Mouse (Mus musculus) ES-E14 (cell line): ENCODE results near the gene Kalrn. TPM values are rescaled to one million over a fixed set of nuclear protein-coding genes. Genes with fewer than 3 reads are reported as not detected.

Experiments
- DNase-seq: peaks from one replicate; pipeline ENCODE4 v3.0.0-alpha.2; 2013; ENCODE audit warnings: low read depth, low spot score
- H3K27ac ChIP-seq: 2 replicates; pipeline ENCODE4 v1.5.1; 2012; ENCODE audit warnings: low read depth, mild to moderate bottlenecking, low read length, moderate library complexity, mixed read lengths; ENCODE audit not compliant: poor library complexity, insufficient read depth, severe bottlenecking
- H3K36me3 ChIP-seq: 2 replicates; pipeline ENCODE4 v1.6.1; 2012; ENCODE audit warnings: mild to moderate bottlenecking, low read length, moderate library complexity, mixed read lengths; ENCODE audit not compliant: control insufficient read depth, poor library complexity, insufficient read depth, severe bottlenecking
- H3K4me1 ChIP-seq, 2 experiments: fragments of 150-350 bp in 1 of 2; sonication (generic) in 1 of 2; 2 replicates each; pipeline ENCODE4 v1.6.1; 2012; ENCODE audit warnings: low read length in 2 of 2, mild to moderate bottlenecking in 1 of 2, mixed read lengths in 1 of 2; ENCODE audit not compliant: control insufficient read depth in 2 of 2, insufficient read depth in 2 of 2, poor library complexity in 1 of 2
- H3K4me3 ChIP-seq, 2 experiments: fragments of 150-350 bp in 1 of 2; sonication (generic) in 1 of 2; 2 replicates each; pipeline ENCODE4 v1.5.1; 2012; ENCODE audit warnings: low read length in 2 of 2, low read depth in 1 of 2, mild to moderate bottlenecking in 1 of 2, mixed read lengths in 1 of 2; ENCODE audit not compliant: insufficient read depth in 1 of 2, poor library complexity in 1 of 2, severe bottlenecking in 1 of 2
- H3K9ac ChIP-seq: 2 replicates; pipeline ENCODE4 v1.6.1; 2012; ENCODE audit warnings: low read depth, mild to moderate bottlenecking, low read length, mixed read lengths; ENCODE audit not compliant: poor library complexity, insufficient read depth, severe bottlenecking
- H3K9me3 ChIP-seq: fragments of 150-350 bp; sonication (generic); 2 replicates; pipeline ENCODE4 v1.6.1; 2012; ENCODE audit warnings: low read depth, mild to moderate bottlenecking, low read length; ENCODE audit not compliant: control insufficient read depth, insufficient read depth
- CHD2 ChIP-seq: IDR thresholded peaks from 2 replicates; pipeline ENCODE4 v1.6.1; 2014; ENCODE audit warnings: mild to moderate bottlenecking, low read depth, low read length, inconsistent platforms
- HCFC1 ChIP-seq: IDR thresholded peaks from 2 replicates; pipeline ENCODE4 v1.6.1; 2012; ENCODE audit warnings: low read length, inconsistent platforms, borderline replicate concordance; ENCODE audit not compliant: insufficient read depth
- MAFK ChIP-seq: IDR thresholded peaks from 2 replicates; pipeline ENCODE4 v1.6.1; 2014; ENCODE audit warnings: mild to moderate bottlenecking, low read depth, low read length, inconsistent platforms; ENCODE audit not compliant: insufficient read depth
- ZC3H11A ChIP-seq: IDR thresholded peaks from 2 replicates; pipeline ENCODE4 v1.6.1; 2012; ENCODE audit warnings: low read depth, mild to moderate bottlenecking, inconsistent platforms, low read length, borderline replicate concordance
- ZNF384 ChIP-seq: IDR thresholded peaks from 2 replicates; pipeline ENCODE4 v1.6.1; 2012; ENCODE audit warnings: low read depth, low read length, inconsistent platforms
- in situ Hi-C, 2 experiments: fragments of 600-800 bp; cut with MboI; formaldehyde crosslinking; loops; one replicate each; pipeline ENCODE4 v1.15.1; 2025; ENCODE audit warnings: low sequenced_read_pairs in 2 of 2, inconsistent platforms in 1 of 2; ENCODE audit not compliant: unreplicated experiment in 2 of 2
- total RNA-seq: library from RNA; depleted of rRNA; stranded (reverse); fragments of 300-350 nt; gene quantifications from 2 replicates; pipeline ENCODE4 v1.2.3, GENCODE M21; 2012

Kalrn gene
- total RNA-seq, 1 experiment = 15.7 TPM

- Histone ChIP-seq H3K4me1 (no peaks in the 10 kb centered on the region), H3K27ac (no peak overlapping the region), H3K9ac (no peak overlapping the region), H3K9me3 (no peaks in the 10 kb centered on the region), H3K36me3 (no peaks in the 10 kb centered on the region), H3K4me3 (no peak overlapping the region)
- TF ChIP-seq CHD2 = no peak
- TF ChIP-seq ZNF384 = no peak
- no peak for TF ChIP-seq ZC3H11A
- TF ChIP-seq HCFC1 = no peak
- no peak for TF ChIP-seq MAFK
- DNase-seq = no peak
- in situ Hi-C loops = no loop called here
Observed at GRCm38 (mm10) chr16:34405094-34405493, 168.2 kb downstream of the Kalrn start.

GRCm38 (mm10) chr16:34401216-34401615 lies 172.1 kb downstream of the Kalrn start:
- no peak for DNase-seq
- no peaks in the 10 kb centered on the region for H3K36me3 ChIP-seq
- H3K9me3 ChIP-seq = no peaks in the 10 kb centered on the region
- in situ Hi-C loops = no loop called here
- no peak overlapping the region for H3K27ac ChIP-seq
- TF ChIP-seq ZNF384 = no peak
- no peak for TF ChIP-seq MAFK
- TF ChIP-seq ZC3H11A = no peak
- no peak for TF ChIP-seq HCFC1
- no peak for TF ChIP-seq CHD2
- H3K9ac ChIP-seq = no peak overlapping the region
- H3K4me3 ChIP-seq = no peak overlapping the region
- H3K4me1 ChIP-seq = no peaks in the 10 kb centered on the region

- no peak overlapping the region for H3K27ac ChIP-seq
- H3K36me3 ChIP-seq = no peaks in the 10 kb centered on the region
- no peaks in the 10 kb centered on the region for H3K4me1 ChIP-seq
- in situ Hi-C loops = no loop called here
- H3K9ac ChIP-seq = no peak overlapping the region
- H3K9me3 ChIP-seq = no peaks in the 10 kb centered on the region
- no peak for TF ChIP-seq CHD2
- no peak for TF ChIP-seq MAFK
- TF ChIP-seq HCFC1 = no peak
- peak; percentile 51 for DNase-seq
- no peak overlapping the region for H3K4me3 ChIP-seq
Observed at GRCm38 (mm10) chr16:34400102-34400728, 173.1 kb downstream of the Kalrn start.

GRCm38 (mm10) chr16:34395221-34395811 lies 178.0 kb downstream of the Kalrn start:
- no peaks in the 10 kb centered on the region for H3K9me3 ChIP-seq

More at GRCm38 (mm10) chr16:34395221-34395811, 178.0 kb downstream of the Kalrn start:
- DNase-seq = no peak
- Histone ChIP-seq H3K4me1 (no peaks in the 10 kb centered on the region), H3K27ac (no peak overlapping the region), H3K36me3 (no peaks in the 10 kb centered on the region), H3K9ac (no peak overlapping the region), H3K4me3 (no peak overlapping the region)
- TF ChIP-seq MAFK (no peak), ZNF384 (no peak), HCFC1 (no peak), ZC3H11A (no peak), CHD2 (no peak)
- in situ Hi-C loops = no loop called here
